Mouse (Mus musculus) cerebellum, adult 8-10 months (tissue): ENCODE data around the gene Camta2.

Source experiments
- DNase-seq: peaks from one replicate; pipeline ENCODE4 v3.0.0; 2022

Camta2 gene

DNA sequence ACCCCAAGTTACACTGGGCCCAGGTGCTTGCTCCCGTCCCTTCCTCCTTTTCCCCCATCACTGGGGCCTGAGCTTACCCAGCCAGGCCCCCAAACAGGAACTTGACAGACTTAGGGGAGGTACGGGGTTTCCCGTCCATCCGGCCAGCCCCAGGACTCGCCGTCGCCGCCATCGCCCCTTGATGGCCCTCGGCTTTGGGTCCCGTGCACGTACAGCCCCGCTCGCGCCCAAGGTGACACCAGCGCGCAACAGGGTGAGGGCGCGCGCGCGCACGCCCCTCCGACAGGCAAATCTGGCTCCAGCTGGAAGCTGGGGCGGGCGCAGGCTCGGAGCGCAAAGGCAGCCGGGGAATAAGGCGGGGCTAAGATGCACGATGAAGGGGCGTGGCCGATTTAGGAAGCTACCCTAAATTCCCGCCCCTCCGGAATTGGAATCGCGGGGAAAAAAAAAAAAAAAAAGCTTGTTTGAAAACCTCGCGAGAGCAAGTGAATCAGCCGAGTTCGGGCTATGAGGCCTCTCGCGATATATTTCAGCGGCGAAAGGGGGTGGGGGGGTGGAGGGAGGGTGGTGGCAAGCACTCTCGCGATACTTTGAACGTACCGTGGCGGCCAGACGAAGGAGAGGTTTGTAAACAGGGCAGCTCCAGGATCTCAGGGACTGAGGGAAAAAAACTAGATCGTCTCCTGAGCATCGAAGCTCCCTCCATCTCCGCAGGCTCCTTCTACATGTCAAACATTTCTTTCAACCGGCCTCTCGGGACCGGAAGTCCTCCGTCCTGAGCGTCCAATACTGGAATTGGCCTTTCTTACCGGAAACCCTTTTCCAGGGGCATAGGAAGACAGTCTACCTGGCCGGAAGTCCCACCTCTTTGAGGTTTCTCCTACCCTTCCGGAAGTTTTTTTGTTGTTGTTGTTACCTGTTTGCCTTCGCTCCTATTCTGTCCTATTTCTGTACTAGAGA, 40.9 kb downstream of the Camta2 start, which contains the start of the genes Rnf167 and Slc25a11:
TSS of gene Rnf167 (plus strand) at position 545 of the 960 bp plus-strand sequence.
TSS of gene Slc25a11 (minus strand) at position 789 of the 960 bp plus-strand sequence.
- peak; percentile 96 for DNase-seq

DNA sequence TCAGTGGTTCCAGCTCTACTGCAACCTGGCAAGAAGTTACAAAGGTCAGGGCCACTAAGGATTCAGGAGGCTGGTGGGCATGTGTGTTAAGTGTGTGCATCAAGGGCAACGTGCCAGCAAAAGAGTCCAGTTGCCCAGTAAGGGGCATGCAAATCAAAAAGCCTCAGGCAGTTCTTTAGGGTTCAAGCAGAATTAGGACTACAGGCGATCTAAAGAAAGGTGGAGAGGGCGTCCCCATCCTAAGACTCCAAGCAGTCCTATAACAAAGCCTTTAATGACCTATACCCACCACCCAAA, 41.7 kb downstream of the Camta2 start:
- no peak for DNase-seq

- no peak for DNase-seq
These were observed 42.2 kb downstream of the Camta2 start for GRCm38 (mm10) chr11:70645461-70646258.

GRCm38 (mm10) chr11:70644564-70645103, 43.3 kb downstream of the Camta2 start:
- DNase-seq, result no peak

DNA sequence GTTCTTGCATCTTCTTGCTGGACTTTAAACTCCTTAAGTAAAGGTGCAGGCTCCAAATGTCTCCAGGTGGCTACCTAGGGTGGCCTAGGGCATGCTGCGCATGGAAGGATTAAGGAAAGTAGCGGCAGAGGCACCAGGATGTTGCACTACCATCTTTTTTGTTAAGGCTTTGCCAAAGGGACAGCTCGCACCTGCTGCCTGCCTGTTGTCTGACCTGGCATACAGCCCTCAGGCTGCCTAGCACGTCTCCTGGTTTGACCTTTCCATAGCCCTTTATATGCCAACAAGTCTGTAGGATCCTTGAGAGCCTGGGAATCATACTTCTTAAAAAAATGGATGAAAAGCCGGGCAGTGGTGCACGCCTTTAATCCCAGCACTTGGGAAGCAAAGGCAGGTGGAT, 44.9 kb downstream of the Camta2 start:
- DNase-seq, result no peak

DNA sequence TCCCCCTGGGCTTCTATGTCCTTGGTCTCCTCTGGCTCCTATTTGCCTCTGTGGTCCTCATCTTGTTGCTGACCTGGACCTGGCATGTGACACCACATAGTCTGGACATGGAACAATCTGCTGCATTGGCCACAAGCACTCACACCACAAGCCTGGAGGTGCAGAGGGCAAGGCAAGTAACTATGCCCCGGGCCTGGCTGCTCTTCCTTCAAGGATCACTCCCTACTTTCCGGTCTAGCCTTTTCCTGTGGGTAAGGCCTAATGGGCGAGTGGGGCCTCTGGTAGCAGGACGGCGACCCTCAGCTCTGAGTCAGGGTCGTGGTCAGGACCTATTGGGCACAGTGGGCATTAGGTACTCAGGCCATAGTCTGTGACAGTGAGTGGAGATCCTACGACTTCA, 46.7 kb downstream of the Camta2 start:
- DNase-seq, result no peak

DNA sequence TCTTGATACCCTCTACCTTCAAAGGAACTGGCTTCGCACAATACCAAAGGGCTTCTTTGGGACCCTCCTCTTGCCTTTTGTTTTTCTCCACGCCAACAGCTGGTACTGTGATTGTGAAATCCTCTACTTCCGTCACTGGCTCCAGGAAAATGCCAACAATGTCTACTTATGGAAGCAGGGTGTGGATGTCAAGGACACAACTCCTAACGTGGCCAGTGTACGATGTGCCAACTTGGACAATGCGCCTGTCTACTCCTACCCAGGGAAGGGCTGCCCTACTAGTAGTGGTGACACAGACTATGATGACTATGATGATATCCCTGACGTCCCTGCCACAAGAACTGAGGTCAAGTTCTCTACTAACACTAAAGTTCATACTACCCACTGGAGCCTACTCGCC, 47.9 kb downstream of the Camta2 start:
- DNase-seq, result no peak

DNA sequence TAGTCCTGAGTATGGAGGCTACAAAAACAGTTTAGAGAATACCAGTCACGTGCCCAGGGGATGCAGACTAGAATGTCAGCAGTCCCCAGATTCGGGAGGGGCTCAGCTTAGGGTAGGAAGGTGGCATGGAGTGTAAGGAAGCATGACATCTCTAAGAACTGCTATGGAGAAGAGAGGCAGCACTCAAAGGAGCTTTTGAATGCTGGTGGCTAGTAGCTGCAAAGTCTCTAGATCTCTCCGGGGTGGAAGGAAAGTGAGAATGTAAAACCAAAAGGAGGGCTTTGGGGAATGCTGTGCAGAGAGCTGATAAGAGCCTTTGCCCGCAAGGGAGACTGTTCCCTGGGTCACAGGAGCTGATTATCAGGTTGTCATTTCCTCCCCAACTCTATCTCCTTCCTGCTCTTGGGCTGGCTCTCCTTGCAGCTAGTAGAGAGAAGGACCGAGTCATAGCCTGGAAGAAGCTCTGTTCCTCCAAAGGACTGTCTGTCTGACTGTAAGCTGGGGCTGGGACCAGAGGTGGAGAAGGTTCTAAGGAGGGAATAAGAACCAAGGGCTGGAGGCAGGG, 49.1 kb downstream of the Camta2 start, which contains the start of gene Gp1ba:
TSS of gene Gp1ba (plus strand) at position 409 of the 565 bp plus-strand sequence.
- DNase-seq, result no peak

DNA sequence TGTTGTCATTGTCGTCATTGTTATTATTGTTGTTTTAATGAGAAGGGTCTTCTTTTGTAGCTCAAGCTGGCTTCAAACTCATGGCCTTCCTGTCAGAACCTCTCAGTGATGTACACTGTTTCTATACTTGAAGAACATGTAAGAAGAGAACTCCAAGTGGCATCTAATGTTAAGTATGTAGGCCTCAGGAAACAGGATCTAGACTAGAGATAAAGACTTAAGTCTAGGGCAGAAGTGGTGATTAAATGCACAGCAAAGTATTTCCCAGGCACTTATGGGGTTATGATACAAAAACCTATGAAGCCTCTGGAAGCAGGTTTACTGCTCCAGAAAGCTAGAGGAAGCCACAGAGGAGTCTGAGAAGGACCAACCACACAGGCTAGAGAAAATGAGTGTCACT, 49.6 kb downstream of the Camta2 start:
- no peak for DNase-seq

DNA sequence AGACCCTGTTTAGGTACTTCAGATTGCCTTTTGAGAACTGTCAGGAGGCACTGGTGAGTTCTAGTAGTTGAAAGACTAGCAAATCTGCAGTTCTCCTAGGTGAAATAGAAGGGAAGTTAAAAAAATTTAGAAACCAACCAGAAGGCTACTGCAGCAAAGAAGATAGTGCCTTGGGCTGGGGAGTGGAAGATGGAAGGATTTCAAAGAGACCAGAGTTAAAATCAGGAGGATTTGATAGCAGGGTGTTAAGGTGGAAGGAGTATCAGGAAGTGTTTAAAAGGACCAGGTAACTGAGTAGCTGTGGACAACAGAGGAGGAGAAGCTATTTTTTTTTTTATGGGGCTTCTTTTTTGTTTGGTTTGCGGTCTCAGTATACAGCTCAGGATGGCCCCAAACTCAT, 50.1 kb downstream of the Camta2 start:
- DNase-seq, result no peak

GRCm38 (mm10) chr11:70635601-70636000, 52.3 kb downstream of the Camta2 start:
- DNase-seq, result no peak

DNA sequence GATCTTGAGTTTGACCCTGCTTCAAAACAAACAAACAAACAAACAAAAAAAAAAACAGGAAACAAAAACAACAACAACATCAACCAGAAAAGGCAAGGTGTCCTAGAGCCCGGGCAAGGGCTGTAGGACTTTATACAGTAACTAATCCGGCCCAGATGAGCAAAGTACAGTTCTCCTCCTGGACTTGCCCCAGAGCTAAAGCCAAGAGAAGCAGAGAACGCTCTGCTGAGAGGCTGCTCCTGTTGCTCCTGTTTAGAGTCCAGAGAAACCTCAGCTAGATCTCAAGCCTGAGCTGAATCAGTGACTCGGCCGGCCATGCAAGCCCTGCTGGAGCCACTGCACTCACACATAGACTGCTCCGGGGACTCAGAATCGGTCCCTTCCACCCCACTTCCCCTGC, 57.8 kb downstream of the Camta2 start:
- DNase-seq, result no peak

GRCm38 (mm10) chr11:70629557-70629956, 58.3 kb downstream of the Camta2 start:
- no peak for DNase-seq

- no peak for DNase-seq
These were observed 59.5 kb downstream of the Camta2 start for GRCm38 (mm10) chr11:70628431-70628830.

- DNase-seq, result no peak
These were observed 61.0 kb downstream of the Camta2 start for GRCm38 (mm10) chr11:70626877-70627276.

GRCm38 (mm10) chr11:70625473-70625872, 62.4 kb downstream of the Camta2 start:
- no peak for DNase-seq

DNA sequence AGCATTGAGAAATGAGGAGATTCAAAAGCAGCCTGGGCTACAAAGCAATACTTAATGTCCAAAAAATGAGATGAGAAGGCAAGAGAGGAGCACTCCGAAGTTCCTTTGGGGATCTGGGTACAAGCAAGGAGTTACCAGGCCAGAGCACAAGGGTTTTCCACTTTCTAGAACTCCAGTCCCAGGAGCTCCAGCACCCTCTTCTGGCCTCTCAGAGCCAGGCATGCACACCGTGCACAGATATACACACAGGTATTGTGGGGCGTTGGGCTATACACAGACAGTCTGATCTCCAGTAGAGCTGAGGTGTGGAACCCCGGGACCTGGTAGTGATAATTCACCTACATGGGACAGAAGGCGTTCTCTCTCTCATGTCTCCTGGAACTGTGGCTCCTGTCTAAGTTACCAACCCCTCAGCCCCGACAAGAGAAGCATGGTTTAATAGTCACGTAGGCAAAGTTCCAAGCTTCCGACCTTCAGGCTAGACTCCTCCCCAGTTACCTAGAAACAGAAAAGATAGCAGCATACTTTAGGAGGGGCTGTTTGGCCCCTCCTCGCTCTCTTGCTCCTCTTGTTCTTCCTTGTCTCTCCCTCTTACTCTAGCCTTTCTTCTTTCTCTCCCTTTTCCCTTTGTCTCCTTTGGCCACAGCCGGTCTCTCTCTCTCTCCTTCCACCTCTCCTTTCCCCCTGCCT, 64.7 kb downstream of the Camta2 start:
- no peak for DNase-seq

DNA sequence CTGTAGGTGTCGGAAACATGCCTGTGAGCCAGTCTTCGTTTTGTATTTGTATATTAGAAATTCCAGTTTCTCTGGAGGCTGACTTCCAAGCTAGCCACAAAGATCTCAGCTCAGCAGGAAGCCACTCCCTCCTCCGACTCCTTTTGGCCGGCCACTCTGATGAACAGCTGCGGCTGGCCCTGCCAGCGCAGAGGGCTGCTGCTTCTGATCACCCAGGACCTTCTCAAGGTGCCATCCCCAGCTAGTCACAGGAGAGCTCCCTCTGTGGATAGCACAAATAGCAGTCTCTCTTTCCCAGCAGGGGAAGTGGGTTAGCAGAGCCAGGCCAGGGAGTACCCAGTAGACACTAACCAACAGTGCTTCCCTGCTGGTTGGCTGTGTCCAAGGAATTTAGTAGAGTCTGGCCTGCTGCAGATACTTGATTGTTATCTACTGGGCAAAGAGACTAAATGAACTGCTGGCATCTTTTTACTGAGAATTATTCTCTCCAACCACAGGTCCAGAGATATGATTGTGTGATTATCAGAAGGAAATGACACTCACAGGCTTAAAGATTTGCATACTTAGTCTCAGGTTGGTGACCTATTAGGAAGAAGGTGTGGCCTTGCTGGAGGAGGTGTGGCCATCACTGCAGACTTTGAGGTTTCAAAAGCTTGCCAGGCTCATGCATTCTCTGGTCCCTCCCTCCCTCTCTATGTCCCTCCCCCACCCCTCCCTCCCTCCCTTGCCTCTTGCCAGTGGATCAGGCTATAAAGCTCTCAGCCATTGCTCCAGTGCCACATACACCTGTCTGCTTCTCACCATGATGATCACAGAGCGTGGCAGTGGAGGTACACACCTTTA, 65.7 kb downstream of the Camta2 start:
- DNase-seq, result no peak
